ENCODE assay signal across 9 mouse cellular contexts in the genomic region with DNA sequence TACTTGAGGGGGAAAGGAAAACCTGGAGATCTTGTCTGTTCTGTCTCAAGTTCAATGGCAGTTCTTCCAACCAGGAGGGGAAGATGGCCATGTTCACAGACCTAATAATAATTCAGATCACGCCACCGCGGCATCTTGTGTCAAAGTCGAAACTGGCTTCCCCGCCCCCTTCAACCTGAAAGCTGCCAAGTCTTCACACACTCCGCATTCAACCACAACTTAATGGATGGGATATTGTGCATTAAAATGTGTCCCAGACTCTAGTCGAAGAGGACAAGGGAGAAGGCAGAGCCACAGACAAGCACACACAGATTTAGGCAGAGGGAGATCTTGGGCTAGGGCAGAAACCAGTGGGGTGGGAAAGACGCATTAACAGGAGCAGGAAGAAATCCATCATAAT.
DNase-seq lines count a peak whose midpoint lies in the region; ATAC-seq and TF ChIP-seq lines count a peak whose summit lies in the region.
"Had no signal": no experiment of that assay in that cellular context is flagged by ENCODE, and none has a peak within 500 bp of the region (broad histone marks: within the 10 kb centered on the region; RNA-seq: fewer than 3 reads in every experiment).

No protein-coding gene starts in this region.

- H3K4me3 ChIP-seq in forebrain, embryonic 14.5 days (ENCODE audit: low read depth, low read length), result peak overlapping the region; percentile 91
- peak overlapping the region; percentile 51 for H3K4me3 ChIP-seq in hindbrain, embryonic 13.5 days
- no peak overlapping the region for H3K4me3 ChIP-seq in limb, embryonic 11.5 days (ENCODE audit: low read depth, low read length)
- peak overlapping the region; percentile 33 for H3K4me3 ChIP-seq in myocyte
- H3K4me3 ChIP-seq: erythroblast, embryonic 14.5 days had no signal

- H3K4me2 ChIP-seq in forebrain, embryonic 14.5 days (ENCODE audit: low read length), result peak overlapping the region; percentile 85
- H3K4me2 ChIP-seq in hindbrain, embryonic 13.5 days, result peak overlapping the region; percentile 94
- H3K4me2 ChIP-seq in limb, embryonic 11.5 days (ENCODE audit: low read depth, severe bottlenecking), result peak overlapping the region; percentile 88
- H3K4me2 ChIP-seq in myocyte (ENCODE audit: low read depth), result peak overlapping the region; percentile 95

- H3K4me1 ChIP-seq in forebrain, embryonic 14.5 days (ENCODE audit: control insufficient read depth, insufficient read depth, low read length), result peaks cover 2% of the 10 kb centered on the region; the same call in 1 of the 2 replicates
- peaks cover 34% of the 10 kb centered on the region for H3K4me1 ChIP-seq in hindbrain, embryonic 13.5 days (replicated peaks)
- peaks cover 40% of the 10 kb centered on the region for H3K4me1 ChIP-seq in limb, embryonic 11.5 days (ENCODE audit: control insufficient read depth, insufficient read depth, low read length)

- DNase-seq in adrenal gland, adult 18-20 months (ENCODE audit: low spot score in 2 of 2), result peak; percentile 43 to 49
- no peak for DNase-seq in adrenal gland, postnatal 4 days (ENCODE audit: low spot score in 2 of 2)
- DNase-seq in adrenal gland, postnatal 36 days, result peak; percentile 57 to 66
- peak; percentile 97 for DNase-seq in forebrain, embryonic 14.5 days (ENCODE audit: low spot score)
- no peak for DNase-seq in limb, embryonic 11.5 days (ENCODE audit: low spot score)
- DNase-seq in thymus, postnatal 25 days, result no peak

- 0% methylated on average over 8 of the region's 8 CpGs for WGBS in forebrain, embryonic 14.5 days
- 0% methylated on average over 8 of the region's 8 CpGs for whole genome bisulfite sequencing in hindbrain, embryonic 13.5 days
- WGBS in limb, embryonic 11.5 days, result under 1% methylated on average over 8 of the region's 8 CpGs

- H3K27ac ChIP-seq in forebrain, embryonic 14.5 days (ENCODE audit: low read depth, low read length), result peak overlapping the region; percentile 100
- peak overlapping the region; percentile 92 for H3K27ac ChIP-seq in hindbrain, embryonic 13.5 days
- H3K27ac ChIP-seq in limb, embryonic 11.5 days (replicated peaks; ENCODE audit: low read depth, low read length), result no peak overlapping the region; the same call in 1 of the 2 replicates

- no peaks in the 10 kb centered on the region for H3K36me3 ChIP-seq in forebrain, embryonic 14.5 days (ENCODE audit: control insufficient read depth, insufficient read depth, low read length)
- H3K36me3 ChIP-seq in hindbrain, embryonic 13.5 days, result no peaks in the 10 kb centered on the region
- H3K36me3 ChIP-seq in limb, embryonic 11.5 days (ENCODE audit: control insufficient read depth, insufficient read depth, low read length), result no peaks in the 10 kb centered on the region
- H3K36me3 ChIP-seq in myocyte (ENCODE audit: control insufficient read depth, insufficient read depth), result no peaks in the 10 kb centered on the region

- no peaks in the 10 kb centered on the region for H3K27me3 ChIP-seq in forebrain, embryonic 14.5 days (replicated peaks; ENCODE audit: control insufficient read depth, insufficient read depth, low read length)
- H3K27me3 ChIP-seq in hindbrain, embryonic 13.5 days, result 0 out of 2 replicates have a peak, but pooled peaks cover 2% of the 10 kb centered on the region
- H3K27me3 ChIP-seq in limb, embryonic 11.5 days (ENCODE audit: control insufficient read depth, insufficient read depth, low read length), result no peaks in the 10 kb centered on the region
- H3K27me3 ChIP-seq in myocyte (ENCODE audit: control insufficient read depth, insufficient read depth, insufficient read length), result no peaks in the 10 kb centered on the region

- H3K79me2 ChIP-seq in myocyte (ENCODE audit: control insufficient read depth, insufficient read depth), result no peaks in the 10 kb centered on the region

- H3K9me3 ChIP-seq in forebrain, embryonic 14.5 days (replicated peaks; ENCODE audit: control insufficient read depth, low read length), result no peaks in the 10 kb centered on the region
- no peaks in the 10 kb centered on the region for H3K9me3 ChIP-seq in hindbrain, embryonic 13.5 days
- H3K9me3 ChIP-seq in limb, embryonic 11.5 days (ENCODE audit: control insufficient read depth, low read length), result no peaks in the 10 kb centered on the region

- H3ac ChIP-seq in myocyte (ENCODE audit: control insufficient read depth, insufficient read length), result no peak overlapping the region

- H3K9ac ChIP-seq in forebrain, embryonic 14.5 days (ENCODE audit: low read length), result peak overlapping the region; percentile 98
- peak overlapping the region; percentile 55; the same call in 1 of the 2 replicates for H3K9ac ChIP-seq in hindbrain, embryonic 13.5 days
- H3K9ac ChIP-seq in limb, embryonic 11.5 days (ENCODE audit: low read length), result peak overlapping the region; percentile 39

- TF ChIP-seq POLR2A in myocyte (IDR thresholded peaks at IDR 0.05; ENCODE audit: insufficient read length, low read depth), result no peak

- ATAC-seq in forebrain, embryonic 14.5 days, result peak; percentile 36
- peak; percentile 37; the same call in 1 of the 2 replicates for ATAC-seq in hindbrain, embryonic 13.5 days (ENCODE audit: low FRiP score)
- ATAC-seq in limb, embryonic 11.5 days (ENCODE audit: insufficient number of reproducible peaks, low FRiP score, low TSS enrichment, low read depth), result no peak

TF ChIP-seq in myocyte, 11 proteins besides CTCF, POLR2A, EP300 and RAD21:
- no peak for TF ChIP-seq SRF (IDR thresholded peaks at IDR 0.05; ENCODE audit: control insufficient read depth, insufficient read length, low read depth)
- TF ChIP-seq MAX (IDR thresholded peaks at IDR 0.05; ENCODE audit: low read depth), result no peak
- no peak for TF ChIP-seq POLR2AphosphoS2 (IDR thresholded peaks at IDR 0.05; ENCODE audit: insufficient read length, low read depth)
- no peak for TF ChIP-seq MYOD1 (IDR thresholded peaks at IDR 0.05; ENCODE audit: control insufficient read depth in 1 of 3, insufficient read length in 2 of 3, low read depth in 2 of 3)
- TF ChIP-seq CEBPB (IDR thresholded peaks at IDR 0.05; ENCODE audit: insufficient read depth, poor library complexity, severe bottlenecking), result no peak
- TF ChIP-seq TCF3 (IDR thresholded peaks at IDR 0.05; ENCODE audit: insufficient read length, low read depth), result no peak
- no peak for TF ChIP-seq USF1 (IDR thresholded peaks at IDR 0.05; ENCODE audit: low read depth)
- no peak for TF ChIP-seq E2F4 (IDR thresholded peaks at IDR 0.05; ENCODE audit: insufficient read depth)
- no peak for TF ChIP-seq TCF12 (IDR thresholded peaks at IDR 0.05; ENCODE audit: insufficient read depth, poor library complexity, severe bottlenecking)
- TF ChIP-seq REST (IDR thresholded peaks at IDR 0.05; ENCODE audit: insufficient read depth, insufficient read length), result no peak
- TF ChIP-seq MYOG (IDR thresholded peaks at IDR 0.05; ENCODE audit: control insufficient read depth in 1 of 3, insufficient read depth in 1 of 3, insufficient read length in 2 of 3, low read depth in 2 of 3), result no peak

Comparison
In these comparisons a context has a peak if more than half of its experiments do, and no peak if none do; other contexts are left out.
1. DNase-seq: peak in adrenal gland, adult 18-20 months (2 of 2), adrenal gland, postnatal 36 days (2 of 2) and forebrain, embryonic 14.5 days (single experiment); none in adrenal gland, postnatal 4 days (0 of 2), limb, embryonic 11.5 days (single experiment) and thymus, postnatal 25 days (single experiment).
2. H3K9ac ChIP-seq: peak in every context shown above with its lines; median percentile 98 in forebrain, embryonic 14.5 days; 55 in hindbrain, embryonic 13.5 days; 39 in limb, embryonic 11.5 days.
3. Peak in every context shown above with its lines, with median percentiles within 50 percentile points of each other: H3K4me2 ChIP-seq.